Mouse (Mus musculus) effector memory CD4-positive, alpha-beta T cell, adult 5 months (primary cell): ENCODE measurements around the gene En2. TPM values are rescaled to one million over a fixed set of nuclear protein-coding genes. Genes with fewer than 3 reads are reported as not detected.

Experiments used
- polyA plus RNA-seq: library from polyadenylated mRNA; unstranded; fragments of 100-300 nt; shearing (Covaris generic); gene quantifications from one replicate; pipeline ENCODE4 v1.2.1, GENCODE M21; 2017

Gene En2
- 0.14 TPM for polyA plus RNA-seq

DNA sequence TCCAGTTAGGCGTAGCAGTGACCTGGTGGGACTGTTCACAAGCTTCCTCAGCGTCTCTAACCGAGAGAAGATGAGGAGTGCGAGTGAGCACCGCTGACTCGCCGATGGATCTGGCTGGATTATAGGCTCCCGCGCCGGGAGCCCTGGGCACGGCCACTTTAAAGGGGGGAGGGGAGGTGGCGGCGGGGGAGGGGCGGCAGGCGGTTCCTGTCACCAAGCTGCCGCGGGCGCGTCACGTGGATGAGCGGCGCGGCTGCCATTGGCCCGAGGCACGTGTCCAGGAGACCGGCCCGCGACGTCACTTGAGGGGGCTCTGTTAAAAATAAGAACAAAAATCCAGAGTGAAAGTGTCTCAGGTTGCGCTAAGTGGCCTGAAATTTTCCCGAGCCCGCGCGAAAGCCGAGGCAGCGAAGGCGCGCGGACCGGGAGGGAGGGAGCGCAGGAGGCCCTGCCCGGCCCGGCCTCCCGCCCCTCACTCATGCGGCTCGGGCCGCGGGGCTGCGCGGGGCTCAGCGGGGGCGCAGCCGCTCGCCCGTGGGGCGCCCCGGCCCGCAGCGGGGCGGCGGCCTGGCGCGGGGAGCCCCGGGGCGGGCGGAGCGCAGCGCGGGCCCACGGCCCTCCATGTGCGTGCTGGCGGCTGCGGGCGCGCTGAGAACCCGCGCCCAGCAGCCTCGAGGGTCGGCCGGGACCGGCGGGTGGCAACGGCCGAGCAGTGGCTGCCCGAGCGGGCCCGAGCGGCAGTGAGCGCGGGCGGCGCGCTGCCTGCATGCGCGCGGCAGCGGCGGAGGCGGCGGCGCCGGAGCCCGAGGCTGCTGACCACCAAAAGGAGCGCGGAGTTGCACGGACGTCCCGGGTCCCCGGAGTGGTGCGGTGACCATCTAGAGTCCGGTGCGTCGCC is at the start of gene En2:
Gene En2 (plus strand): TSS at position 337 of the 898 bp plus-strand sequence.

Other genes starting within 250 kb of the En2 start
- gene Insig1, start 94.3 kb upstream of the En2 start, polyA plus RNA-seq: 183 TPM
- gene Cnpy1, start 80.1 kb downstream of the En2 start, polyA plus RNA-seq: 0.17 TPM
- gene Rbm33, start 151.4 kb downstream of the En2 start, polyA plus RNA-seq: 103 TPM